Mouse (Mus musculus) kidney, postnatal 0 days (tissue): ENCODE results near the gene Clic1. TPM values are rescaled to one million over a fixed set of nuclear protein-coding genes. Genes with fewer than 3 reads are reported as not detected.

Experiments
- ATAC-seq: fragments of 200-750 bp; cut with Nextera tagmentation; replicated peaks from 2 replicates; pipeline ENCODE4 v1.8.0; 2017; ENCODE audit warnings: low read depth, moderate number of reproducible peaks, moderate TSS enrichment, moderate library complexity; ENCODE audit not compliant: low FRiP score
- DNase-seq: peaks from one replicate; pipeline ENCODE4 v3.0.0-alpha.2; 2016; ENCODE audit warnings: low spot score
- H3K27ac ChIP-seq: fragments of 300-500 bp; sonication (generic); 2 replicates; pipeline ENCODE4 v1.5.1; 2014; ENCODE audit warnings: mild to moderate bottlenecking
- H3K27me3 ChIP-seq: fragments of 300-500 bp; sonication (generic); 2 replicates; pipeline ENCODE4 v1.6.1; 2014; ENCODE audit warnings: low read length, mixed read lengths; ENCODE audit not compliant: insufficient read depth
- H3K36me3 ChIP-seq: fragments of 300-500 bp; sonication (generic); 2 replicates; pipeline ENCODE4 v1.6.1; 2014; ENCODE audit warnings: low read length, mixed read lengths; ENCODE audit not compliant: insufficient read depth
- H3K4me1 ChIP-seq: fragments of 300-500 bp; sonication (generic); replicated peaks from 2 replicates; pipeline ENCODE4 v1.6.1; 2014; ENCODE audit warnings: antibody characterized with exemption, low read length, mixed read lengths; ENCODE audit not compliant: insufficient read depth
- H3K4me2 ChIP-seq: fragments of 300-500 bp; sonication (generic); 2 replicates; pipeline ENCODE4 v1.6.1; 2014; ENCODE audit warnings: mild to moderate bottlenecking, low read length, moderate library complexity, mixed read lengths
- H3K4me3 ChIP-seq: fragments of 300-500 bp; sonication (generic); replicated peaks from 2 replicates; pipeline ENCODE4 v1.5.1; 2014; ENCODE audit warnings: low read depth, low read length
- H3K9ac ChIP-seq: fragments of 300-500 bp; sonication (generic); 2 replicates; pipeline ENCODE4 v1.6.1; 2014; ENCODE audit warnings: low read depth, low read length
- H3K9me3 ChIP-seq: fragments of 300-500 bp; sonication (generic); replicated peaks from 2 replicates; pipeline ENCODE4 v1.6.1; 2016; ENCODE audit warnings: low read length, inconsistent platforms, mixed read lengths
- CTCF ChIP-seq: IDR thresholded peaks from 2 replicates; pipeline ENCODE4 v1.5.1; 2016; ENCODE audit warnings: antibody characterized with exemption, low read depth, mild to moderate bottlenecking, moderate library complexity
- WGBS: fragments of 180-500 bp; shearing (Covaris S2); extraction: QIAGEN DNeasy Blood & Tissue Kit; methylation state at CpG from one replicate; pipeline ENCODE4 v1.1.7; 2014; 5-methylcytosine and 5-hydroxymethylcytosine counted together
- polyA plus RNA-seq: library from polyadenylated mRNA; unstranded; fragments of >200 nt; fragmentation: Nextera tagmentation; extraction: Ambion mirVana; gene quantifications from 2 replicates; pipeline ENCODE4 v1.2.1, GENCODE M21; 2015

Clic1 gene
- polyA plus RNA-seq, 1 experiment from 2014 or later, result 266 TPM

DNA sequence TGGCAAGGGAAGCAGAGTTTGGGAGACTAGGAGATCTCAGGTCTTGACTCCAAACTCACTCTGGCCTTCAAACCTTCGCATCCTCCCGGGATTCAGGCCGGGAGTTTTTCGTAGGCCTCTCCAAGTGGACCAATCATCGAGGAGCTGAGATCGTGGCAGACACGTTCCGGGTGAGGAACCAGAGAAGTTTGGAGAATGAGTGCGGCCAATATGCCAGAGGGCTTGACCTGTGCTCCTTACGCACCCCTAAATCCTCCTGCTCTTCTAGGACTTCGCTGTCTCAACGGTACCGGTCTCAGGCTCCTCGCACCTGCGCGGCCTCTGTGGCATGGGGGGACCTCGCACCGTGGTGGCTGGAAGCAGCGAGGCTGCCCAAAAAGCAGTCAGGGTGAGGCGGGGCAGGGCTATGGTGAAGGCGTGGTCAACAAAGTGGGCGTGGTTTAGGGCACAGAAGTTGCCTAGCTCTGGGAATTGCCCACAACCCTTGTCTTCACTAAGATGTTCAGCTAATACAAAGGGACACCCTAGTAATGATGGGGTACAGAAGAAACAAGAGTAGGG, 11.1 kb downstream of the Clic1 start:
- Histone ChIP-seq H3K9ac (peak overlapping the region; percentile 77; the same call in 1 of the 2 replicates), H3K4me2 (peak overlapping the region; percentile 94), H3K4me1 (peaks cover 18% of the 10 kb centered on the region), H3K36me3 (peaks cover 23% of the 10 kb centered on the region; the same call in 1 of the 2 replicates), H3K27ac (no peak overlapping the region), H3K27me3 (no peaks in the 10 kb centered on the region), H3K9me3 (no peaks in the 10 kb centered on the region), H3K4me3 (peak overlapping the region; percentile 77; the same call in 1 of the 2 replicates)
- no peak for TF ChIP-seq CTCF
- 51% methylated on average over 22 of the region's 22 CpGs for WGBS
- no peak for ATAC-seq
- peak; percentile 32 for DNase-seq

DNA sequence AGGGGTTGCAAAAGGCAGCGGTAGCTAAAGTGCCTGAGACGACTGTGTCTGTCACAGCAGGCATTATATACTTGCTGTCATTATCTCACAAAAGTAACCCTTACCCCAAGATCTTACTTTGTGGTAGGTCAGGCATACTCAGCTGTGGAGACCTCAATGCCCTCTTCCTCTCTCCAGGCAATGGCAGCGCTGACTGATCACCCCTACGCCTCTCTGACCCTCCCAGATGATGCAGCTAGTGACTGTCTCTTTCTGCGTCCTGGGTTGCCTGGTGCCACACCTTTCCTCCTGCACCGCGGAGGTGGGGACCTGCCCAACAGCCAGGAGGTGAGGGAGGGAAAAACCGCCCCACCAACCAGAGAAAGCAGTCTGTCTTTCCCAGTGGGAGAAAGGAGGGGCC, 11.5 kb downstream of the Clic1 start:
- no peak overlapping the region for H3K27ac ChIP-seq
- H3K36me3 ChIP-seq, result peaks cover 18% of the 10 kb centered on the region; the same call in 1 of the 2 replicates
- ATAC-seq (no peak), DNase-seq (no peak)
- H3K4me1 ChIP-seq, result peaks cover 18% of the 10 kb centered on the region
- no peaks in the 10 kb centered on the region for H3K27me3 ChIP-seq
- H3K9ac ChIP-seq, result no peak overlapping the region
- no peaks in the 10 kb centered on the region for H3K9me3 ChIP-seq
- H3K4me2 ChIP-seq, result no peak overlapping the region
- no peak for TF ChIP-seq CTCF
- no peak overlapping the region for H3K4me3 ChIP-seq
- WGBS, result 70% methylated on average over 8 of the region's 8 CpGs

DNA sequence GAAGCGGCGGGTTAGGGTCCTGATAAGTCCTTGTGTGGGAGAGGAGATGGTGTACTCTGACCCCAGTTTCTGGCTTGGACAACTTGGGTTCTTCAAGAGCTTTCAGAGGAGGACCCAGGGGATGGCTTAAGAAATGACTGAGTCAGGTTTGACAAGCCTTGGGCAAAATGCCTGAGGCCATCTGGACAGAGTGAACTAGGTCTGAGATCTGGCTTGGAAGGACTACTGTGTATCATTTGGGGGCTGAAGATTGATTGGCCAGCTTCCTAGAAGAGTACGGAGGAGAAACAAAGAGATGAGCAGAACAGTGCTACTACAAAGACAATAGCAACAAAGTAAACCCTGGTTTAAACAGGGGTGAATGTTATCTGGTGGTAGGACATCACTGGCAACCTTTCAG, 13.7 kb downstream of the Clic1 start:
- DNase-seq (no peak), ATAC-seq (no peak)
- WGBS, result 86% methylated on average over 3 of the region's 3 CpGs
- Histone ChIP-seq H3K9me3 (no peaks in the 10 kb centered on the region), H3K27me3 (no peaks in the 10 kb centered on the region), H3K4me1 (peaks cover 18% of the 10 kb centered on the region), H3K4me3 (no peak overlapping the region), H3K27ac (no peak overlapping the region), H3K9ac (no peak overlapping the region), H3K36me3 (peaks cover 6% of the 10 kb centered on the region; the same call in 1 of the 2 replicates), H3K4me2 (no peak overlapping the region)
- TF ChIP-seq CTCF, result no peak

DNA sequence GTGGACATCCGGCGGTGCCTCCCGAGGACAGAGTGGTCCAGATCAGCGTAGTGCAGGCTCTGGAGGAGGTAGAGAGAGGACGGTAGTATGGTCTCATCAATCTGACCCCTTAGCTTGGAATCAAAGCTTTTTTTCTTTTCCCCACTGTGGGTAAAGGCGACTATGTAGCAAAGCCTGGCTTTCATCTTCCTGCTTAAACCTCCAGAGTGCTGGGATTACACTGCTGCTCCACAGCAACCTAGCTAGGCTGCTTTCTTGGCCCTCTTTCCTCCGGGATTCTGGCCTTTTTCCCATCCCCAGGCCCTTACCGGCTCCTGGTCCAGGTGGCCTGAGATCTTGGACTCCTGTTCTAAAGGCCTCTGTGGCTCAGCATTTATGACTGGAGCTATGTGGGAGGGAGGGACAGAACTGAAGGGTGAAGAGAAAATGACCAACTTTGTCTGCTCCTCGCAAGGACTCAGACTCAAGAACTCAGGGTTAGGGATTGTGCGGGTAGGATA, 14.7 kb downstream of the Clic1 start:
- Histone ChIP-seq H3K4me2 (peak overlapping the region; percentile 64), H3K9me3 (no peaks in the 10 kb centered on the region), H3K4me3 (peak overlapping the region; percentile 36), H3K9ac (peak overlapping the region; percentile 53; the same call in 1 of the 2 replicates), H3K27ac (peak overlapping the region; percentile 79), H3K4me1 (peaks cover 18% of the 10 kb centered on the region), H3K27me3 (no peaks in the 10 kb centered on the region), H3K36me3 (peaks cover 6% of the 10 kb centered on the region; the same call in 1 of the 2 replicates)
- peak; percentile 29 for DNase-seq
- WGBS, result 30% methylated on average over 10 of the region's 10 CpGs
- ATAC-seq, result no peak; the same call in 1 of the 2 replicates
- no peak for TF ChIP-seq CTCF

DNA sequence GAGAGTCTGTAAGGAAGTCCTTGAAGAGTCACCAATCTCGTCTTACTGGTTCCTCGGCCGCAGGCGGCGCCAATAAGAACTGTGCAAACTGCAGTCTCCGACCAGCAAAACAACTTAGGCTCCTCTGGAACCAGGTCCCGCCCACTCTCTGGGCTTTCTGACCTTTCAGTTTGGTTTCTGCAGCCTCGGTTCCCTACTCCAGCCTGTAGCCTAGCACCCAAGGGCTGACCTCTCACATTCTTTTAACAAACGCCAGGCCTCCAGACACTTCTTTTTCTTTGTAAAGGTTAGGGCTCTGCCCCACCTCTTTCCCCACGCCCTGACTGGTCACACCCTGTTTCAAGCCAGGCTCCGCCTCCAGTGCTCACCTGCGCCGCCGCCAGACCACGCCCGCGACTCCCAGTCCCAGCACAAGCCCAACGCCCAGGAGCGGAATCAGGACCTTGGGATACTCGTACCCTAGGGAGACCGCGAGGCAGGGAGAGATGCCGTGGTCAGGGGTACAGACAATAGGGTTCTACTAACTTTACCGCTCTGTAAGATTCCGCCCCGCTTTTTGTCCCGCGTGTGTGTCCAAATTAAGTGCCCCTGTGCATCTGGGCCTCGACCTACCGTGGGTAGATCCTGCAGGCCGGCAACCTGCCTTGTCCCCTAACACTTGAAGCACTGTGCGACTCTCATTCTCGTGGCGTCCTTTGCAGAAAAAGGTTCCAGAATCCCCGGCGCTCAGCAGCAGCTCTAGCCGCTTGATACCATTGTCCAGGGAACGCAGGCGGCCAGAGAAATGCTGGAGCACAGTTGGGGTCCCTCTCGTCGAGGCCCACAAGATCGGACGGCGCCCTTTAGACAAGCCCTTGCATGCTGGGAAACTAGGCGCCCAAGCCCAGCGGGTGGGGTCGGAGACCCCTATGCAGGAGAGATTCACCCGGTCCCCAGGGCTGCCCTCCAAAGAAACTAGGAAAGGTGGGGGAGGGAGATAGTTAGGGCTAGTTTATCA, 15.5 kb downstream of the Clic1 start, which contains the start of gene Ly6g6c:
Gene Ly6g6c (plus strand): TSS at position 438 of the 997 bp plus-strand sequence.
- DNase-seq (peak; percentile 89), ATAC-seq (peak; percentile 54)
- Histone ChIP-seq H3K9ac (peak within 1 kb of the TSS; percentile 53), H3K27me3 (no peaks in the 10 kb centered on the region), H3K4me3 (peak within 1 kb of the TSS; percentile 36), H3K4me2 (peak within 1 kb of the TSS; percentile 64), H3K9me3 (no peaks in the 10 kb centered on the region), H3K4me1 (peaks cover 16% of the 10 kb centered on the region), H3K36me3 (peaks cover 6% of the 10 kb centered on the region; the same call in 1 of the 2 replicates), H3K27ac (peak within 1 kb of the TSS; percentile 79)
- 1% methylated on average over 48 of the region's 48 CpGs for WGBS
- 0 out of 2 replicates have a peak, but pooled peaks have one; percentile 24 for TF ChIP-seq CTCF

DNA sequence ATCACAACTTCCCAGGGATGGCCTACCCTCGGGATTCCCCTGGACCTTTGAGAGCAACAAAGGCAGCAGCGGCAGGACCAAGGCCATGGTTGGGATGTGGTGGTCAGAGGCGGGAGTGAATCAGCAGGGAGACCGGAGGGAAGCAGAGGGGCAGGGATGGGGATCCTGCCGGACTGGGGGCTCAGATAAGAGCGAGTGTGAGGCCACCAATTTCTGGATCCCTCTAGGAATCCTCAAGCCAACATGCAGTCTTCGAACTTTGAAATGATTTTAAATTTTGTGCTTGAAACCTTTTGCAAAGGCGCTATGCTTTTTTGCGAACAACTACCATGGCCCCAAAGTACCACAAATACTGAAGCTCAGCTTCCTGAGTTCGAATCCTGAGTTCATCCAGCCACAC, 16.3 kb downstream of the Clic1 start, which contains the start of gene Mpig6b:
Gene Mpig6b (minus strand): TSS at position 101 of the 400 bp plus-strand sequence.
- TF ChIP-seq CTCF, result no peak
- DNase-seq (no peak), ATAC-seq (no peak)
- H3K27me3 ChIP-seq, result no peaks in the 10 kb centered on the region
- no peaks in the 10 kb centered on the region for H3K9me3 ChIP-seq
- H3K9ac ChIP-seq, result peak within 1 kb of the TSS; percentile 53
- 58% methylated on average over 10 of the region's 10 CpGs for WGBS
- peaks cover 6% of the 10 kb centered on the region; the same call in 1 of the 2 replicates for H3K36me3 ChIP-seq
- H3K4me1 ChIP-seq, result peaks cover 10% of the 10 kb centered on the region; the same call in 1 of the 2 replicates
- H3K4me3 ChIP-seq, result peak within 1 kb of the TSS; percentile 36
- H3K4me2 ChIP-seq, result peak within 1 kb of the TSS; percentile 64
- peak within 1 kb of the TSS; percentile 79; the same call in 1 of the 2 replicates for H3K27ac ChIP-seq
